Mouse (Mus musculus) embryonic facial prominence, embryonic 15.5 days (tissue): ENCODE measurements around the gene Apobec3. TPM values are rescaled to one million over a fixed set of nuclear protein-coding genes. Genes with fewer than 3 reads are reported as not detected.

Experiments used
- ATAC-seq: fragments of 200-750 bp; cut with Nextera tagmentation; 2 replicates; pipeline ENCODE4 v1.8.0; 2017; ENCODE audit warnings: low read depth, moderate TSS enrichment; ENCODE audit not compliant: insufficient number of reproducible peaks, low FRiP score, low TSS enrichment
- H3K27ac ChIP-seq: fragments of 300-500 bp; sonication (generic); replicated peaks from 2 replicates; pipeline ENCODE4 v1.5.1; 2015; ENCODE audit warnings: mild to moderate bottlenecking, inconsistent platforms
- H3K27me3 ChIP-seq: fragments of 300-500 bp; sonication (generic); 2 replicates; pipeline ENCODE4 v1.6.1; 2015; ENCODE audit warnings: inconsistent platforms
- H3K36me3 ChIP-seq: fragments of 300-500 bp; sonication (generic); 2 replicates; pipeline ENCODE4 v1.6.1; 2015; ENCODE audit warnings: mild to moderate bottlenecking, inconsistent platforms
- H3K4me1 ChIP-seq: fragments of 300-500 bp; sonication (generic); 2 replicates; pipeline ENCODE4 v1.6.1; 2015; ENCODE audit warnings: inconsistent platforms
- H3K4me2 ChIP-seq: fragments of 300-500 bp; sonication (generic); replicated peaks from 2 replicates; pipeline ENCODE4 v1.6.1; 2015; ENCODE audit warnings: mild to moderate bottlenecking, inconsistent platforms
- H3K4me3 ChIP-seq: fragments of 300-500 bp; sonication (generic); replicated peaks from 2 replicates; pipeline ENCODE4 v1.5.1; 2015; ENCODE audit warnings: mild to moderate bottlenecking, inconsistent platforms
- H3K9ac ChIP-seq: fragments of 300-500 bp; sonication (generic); 2 replicates; pipeline ENCODE4 v1.6.1; 2015; ENCODE audit warnings: inconsistent platforms
- H3K9me3 ChIP-seq: fragments of 300-500 bp; sonication (generic); replicated peaks from 2 replicates; pipeline ENCODE4 v1.6.1; 2016; ENCODE audit warnings: inconsistent platforms
- WGBS: fragments of 180-500 bp; shearing (Covaris S2); methylation state at CpG from one replicate; pipeline ENCODE4 v1.1.7; 2015; 5-methylcytosine and 5-hydroxymethylcytosine counted together
- polyA plus RNA-seq: library from polyadenylated mRNA; unstranded; fragments of >200 nt; fragmentation: Nextera tagmentation; extraction: Ambion mirVana; gene quantifications from 2 replicates; pipeline ENCODE4 v1.2.1, GENCODE M21; 2015

Apobec3 gene
- polyA plus RNA-seq, 1 experiment from 2014 or later: 19.2 TPM

- Histone ChIP-seq H3K9ac (peak overlapping the region; percentile 47; the same call in 1 of the 2 replicates), H3K4me3 (peak overlapping the region; percentile 56)
- 88% methylated on average over 3 of the region's 3 CpGs for WGBS
Observed at GRCm38 (mm10) chr15:79928316-79928715, 36.9 kb downstream of the Apobec3 start.

GRCm38 (mm10) chr15:79928736-79929135, 37.3 kb downstream of the Apobec3 start:
- H3K27ac ChIP-seq: no peak overlapping the region
- no peak overlapping the region for H3K9ac ChIP-seq
- WGBS: 76% methylated on average over 2 of the region's 2 CpGs
- ATAC-seq: no peak
- H3K4me1 ChIP-seq: peaks cover 38% of the 10 kb centered on the region
- H3K9me3 ChIP-seq: no peaks in the 10 kb centered on the region
- H3K4me3 ChIP-seq: no peak overlapping the region
- H3K36me3 ChIP-seq: no peaks in the 10 kb centered on the region
- no peak overlapping the region for H3K4me2 ChIP-seq
- peaks cover 27% of the 10 kb centered on the region for H3K27me3 ChIP-seq

More at GRCm38 (mm10) chr15:79928316-79928715, 36.9 kb downstream of the Apobec3 start:
- ATAC-seq: no peak
- no peaks in the 10 kb centered on the region for H3K36me3 ChIP-seq
- peaks cover 22% of the 10 kb centered on the region; the same call in 1 of the 2 replicates for H3K27me3 ChIP-seq
- H3K27ac ChIP-seq: peak overlapping the region; percentile 80
- peak overlapping the region; percentile 86 for H3K4me2 ChIP-seq
- H3K9me3 ChIP-seq: no peaks in the 10 kb centered on the region
- H3K4me1 ChIP-seq: peaks cover 34% of the 10 kb centered on the region

- H3K36me3 ChIP-seq: no peaks in the 10 kb centered on the region
- no peak overlapping the region for H3K4me2 ChIP-seq
Observed at GRCm38 (mm10) chr15:79929734-79930133, 38.3 kb downstream of the Apobec3 start.

GRCm38 (mm10) chr15:79931496-79932141, 40.2 kb downstream of the Apobec3 start:
- Histone ChIP-seq H3K4me1 (peaks cover 52% of the 10 kb centered on the region), H3K4me2 (peak overlapping the region; percentile 91), H3K9me3 (no peaks in the 10 kb centered on the region), H3K36me3 (no peaks in the 10 kb centered on the region), H3K4me3 (peak overlapping the region; percentile 65), H3K27me3 (peaks cover 31% of the 10 kb centered on the region), H3K27ac (no peak overlapping the region), H3K9ac (no peak overlapping the region)
- 22% methylated on average over 13 of the region's 13 CpGs for WGBS
- no peak for ATAC-seq

More at GRCm38 (mm10) chr15:79929734-79930133, 38.3 kb downstream of the Apobec3 start:
- 87% methylated on average over 3 of the region's 3 CpGs for WGBS
- Histone ChIP-seq H3K4me3 (no peak overlapping the region), H3K9me3 (no peaks in the 10 kb centered on the region), H3K9ac (no peak overlapping the region), H3K4me1 (peaks cover 48% of the 10 kb centered on the region), H3K27ac (no peak overlapping the region), H3K27me3 (peaks cover 31% of the 10 kb centered on the region)
- ATAC-seq: no peak

- H3K36me3 ChIP-seq: no peaks in the 10 kb centered on the region
- ATAC-seq: 0 out of 2 replicates have a peak, but pooled peaks have one; percentile 11
- peak overlapping the region; percentile 91 for H3K4me2 ChIP-seq
- H3K4me1 ChIP-seq: peaks cover 45% of the 10 kb centered on the region
- peaks cover 31% of the 10 kb centered on the region for H3K27me3 ChIP-seq
- peak overlapping the region; percentile 65 for H3K4me3 ChIP-seq
- no peaks in the 10 kb centered on the region for H3K9me3 ChIP-seq
- 0 out of 2 replicates have a peak overlapping the region, but pooled peaks have one; percentile 28 for H3K9ac ChIP-seq
- WGBS: under 1% methylated on average over 62 of the region's 62 CpGs
- 0 out of 2 replicates have a peak overlapping the region, but pooled peaks have one; percentile 39 for H3K27ac ChIP-seq
Observed at GRCm38 (mm10) chr15:79932323-79932987, 41.0 kb downstream of the Apobec3 start.

GRCm38 (mm10) chr15:79933052-79933669, 41.7 kb downstream of the Apobec3 start:
- Histone ChIP-seq H3K36me3 (no peaks in the 10 kb centered on the region), H3K4me3 (peak overlapping the region; percentile 65), H3K4me1 (peaks cover 37% of the 10 kb centered on the region), H3K4me2 (peak overlapping the region; percentile 91), H3K9ac (no peak overlapping the region), H3K9me3 (no peaks in the 10 kb centered on the region), H3K27me3 (peaks cover 31% of the 10 kb centered on the region), H3K27ac (no peak overlapping the region)
- 3% methylated on average over 22 of the region's 22 CpGs for WGBS
- ATAC-seq: no peak

- peaks cover 31% of the 10 kb centered on the region for H3K27me3 ChIP-seq
- peak overlapping the region; percentile 91 for H3K4me2 ChIP-seq
- peak overlapping the region; percentile 65 for H3K4me3 ChIP-seq
- no peaks in the 10 kb centered on the region for H3K9me3 ChIP-seq
- 1% methylated on average over 21 of the region's 22 CpGs for WGBS
- no peak for ATAC-seq
- no peak overlapping the region for H3K9ac ChIP-seq
- H3K27ac ChIP-seq: no peak overlapping the region
- H3K4me1 ChIP-seq: peaks cover 35% of the 10 kb centered on the region
- no peaks in the 10 kb centered on the region for H3K36me3 ChIP-seq
Observed at GRCm38 (mm10) chr15:79933670-79934514, 42.4 kb downstream of the Apobec3 start.

- Histone ChIP-seq H3K9ac (no peak overlapping the region), H3K9me3 (no peaks in the 10 kb centered on the region), H3K27ac (0 out of 2 replicates have a peak overlapping the region, but pooled peaks have one; percentile 22), H3K4me1 (peaks cover 35% of the 10 kb centered on the region), H3K36me3 (no peaks in the 10 kb centered on the region), H3K4me2 (peak overlapping the region; percentile 91), H3K4me3 (no peak overlapping the region), H3K27me3 (peaks cover 31% of the 10 kb centered on the region)
- 1% methylated on average over 10 of the region's 10 CpGs for WGBS
- ATAC-seq: no peak
Observed at GRCm38 (mm10) chr15:79934776-79935175, 43.3 kb downstream of the Apobec3 start.

- ATAC-seq: no peak
- Histone ChIP-seq H3K36me3 (no peaks in the 10 kb centered on the region), H3K9me3 (no peaks in the 10 kb centered on the region), H3K4me1 (peaks cover 35% of the 10 kb centered on the region), H3K4me2 (no peak overlapping the region), H3K4me3 (no peak overlapping the region), H3K27ac (no peak overlapping the region), H3K27me3 (peaks cover 31% of the 10 kb centered on the region), H3K9ac (no peak overlapping the region)
- 26% methylated on average over 9 of the region's 9 CpGs for WGBS
Observed at GRCm38 (mm10) chr15:79935654-79936373, 44.4 kb downstream of the Apobec3 start.

GRCm38 (mm10) chr15:79936374-79936751, 44.9 kb downstream of the Apobec3 start:
- Histone ChIP-seq H3K9me3 (no peaks in the 10 kb centered on the region), H3K4me1 (peaks cover 35% of the 10 kb centered on the region), H3K36me3 (no peaks in the 10 kb centered on the region), H3K27me3 (peaks cover 26% of the 10 kb centered on the region), H3K9ac (no peak overlapping the region), H3K4me3 (no peak overlapping the region), H3K4me2 (no peak overlapping the region), H3K27ac (no peak overlapping the region)
- 72% methylated on average over 7 of the region's 7 CpGs for WGBS
- ATAC-seq: no peak
